Mouse (Mus musculus): ENCODE results near the gene Car5a. TPM values are rescaled to one million over a fixed set of nuclear protein-coding genes. Genes with fewer than 3 reads are reported as not detected.
A peak's percentile ranks its signal among the peaks of the same experiment; 100 is the strongest.

Gene Car5a
- total RNA-seq, 1 experiment from 2014 or later, result not detected

GRCm38 (mm10) chr8:121889317-121889716 lies 55.4 kb downstream of the Car5a start:
- ATAC-seq (replicated peaks; ENCODE audit: low read depth, poor library complexity, severe bottlenecking), result no peak

DNA sequence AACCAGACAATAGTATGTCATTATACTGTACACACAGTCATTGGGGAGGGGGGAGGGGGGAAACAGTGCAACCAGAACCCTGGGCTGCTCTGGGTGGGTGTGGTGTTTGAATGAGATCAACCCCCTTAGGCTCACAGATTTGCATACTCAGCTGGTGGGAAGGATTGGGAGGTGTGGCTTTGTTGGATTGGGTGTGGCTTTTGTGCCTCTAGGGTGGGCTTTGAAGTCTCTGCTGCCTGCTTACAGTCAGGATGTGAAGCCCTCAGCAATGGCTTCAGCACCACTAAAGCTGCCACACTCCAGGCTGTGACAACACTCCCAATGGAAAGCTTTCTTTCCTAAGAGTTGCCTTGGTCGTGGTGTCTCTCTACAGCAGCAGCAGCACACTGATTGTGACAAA lies 57.2 kb downstream of the Car5a start:
- ATAC-seq (replicated peaks; ENCODE audit: low read depth, poor library complexity, severe bottlenecking), result no peak

DNA sequence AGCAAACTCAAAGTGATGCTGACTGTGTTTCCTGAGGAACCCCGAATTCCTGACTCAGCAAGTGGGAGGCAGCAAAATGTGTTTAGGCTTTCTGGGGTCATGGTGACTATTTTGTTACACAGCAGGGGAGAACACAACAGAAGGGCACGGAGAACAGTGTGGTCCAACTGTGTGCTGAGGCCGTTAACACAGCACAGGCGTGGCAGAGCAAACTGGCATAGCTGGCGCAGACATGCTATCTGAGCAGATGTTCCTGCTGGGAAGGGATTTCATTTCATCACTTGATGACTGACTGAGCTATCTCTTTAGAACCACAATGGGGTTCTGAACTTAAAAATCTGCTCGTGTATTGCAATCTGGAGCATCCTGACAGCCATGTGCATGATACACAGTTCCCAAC lies 59.3 kb downstream of the Car5a start:
- ATAC-seq (replicated peaks; ENCODE audit: low read depth, poor library complexity, severe bottlenecking), result no peak

- no peak for ATAC-seq (replicated peaks; ENCODE audit: low read depth, poor library complexity, severe bottlenecking)
These were observed 59.7 kb downstream of the Car5a start for GRCm38 (mm10) chr8:121885001-121885400.

DNA sequence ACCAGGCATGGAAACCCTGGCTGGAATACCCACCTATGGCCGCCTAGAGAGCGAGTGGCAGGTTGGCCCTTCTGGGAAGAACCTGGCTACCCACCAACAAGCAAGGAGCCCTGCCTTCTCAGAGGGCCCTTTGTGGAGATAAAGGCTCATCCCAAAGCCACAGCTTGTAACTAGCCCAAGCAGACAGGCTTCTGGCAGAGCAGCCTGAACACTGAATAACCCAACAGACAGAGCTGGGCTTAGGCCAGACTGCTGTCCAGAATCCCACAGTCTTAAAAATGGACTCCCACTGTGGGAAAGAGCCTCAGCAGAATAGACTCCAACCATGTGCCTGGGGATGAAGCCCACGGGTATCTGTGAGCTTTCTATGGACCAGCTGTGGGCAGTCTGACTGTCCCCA lies 60.5 kb downstream of the Car5a start:
- ATAC-seq (replicated peaks; ENCODE audit: low read depth, poor library complexity, severe bottlenecking), result no peak

DNA sequence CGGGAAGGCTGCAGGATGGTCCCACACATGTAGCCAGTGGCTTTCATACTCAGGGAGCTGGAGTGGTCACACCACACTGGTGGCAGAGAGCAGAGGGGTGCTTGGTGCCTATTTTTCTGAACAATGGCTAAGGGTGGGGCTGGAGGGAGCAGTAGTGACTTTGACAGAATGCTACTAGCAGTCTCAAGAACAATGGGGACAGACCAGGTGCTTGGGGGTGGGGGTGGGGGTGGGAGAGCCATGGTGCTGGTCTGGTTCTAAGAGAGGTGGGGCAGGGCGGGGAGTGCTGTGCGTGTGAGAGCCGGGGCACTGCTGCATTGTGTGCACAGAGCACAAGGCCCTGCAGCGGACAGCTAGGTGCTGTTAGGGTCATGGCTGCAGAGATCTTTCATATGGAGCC lies 62.8 kb downstream of the Car5a start:
- no peak for ATAC-seq (replicated peaks; ENCODE audit: low read depth, poor library complexity, severe bottlenecking)

DNA sequence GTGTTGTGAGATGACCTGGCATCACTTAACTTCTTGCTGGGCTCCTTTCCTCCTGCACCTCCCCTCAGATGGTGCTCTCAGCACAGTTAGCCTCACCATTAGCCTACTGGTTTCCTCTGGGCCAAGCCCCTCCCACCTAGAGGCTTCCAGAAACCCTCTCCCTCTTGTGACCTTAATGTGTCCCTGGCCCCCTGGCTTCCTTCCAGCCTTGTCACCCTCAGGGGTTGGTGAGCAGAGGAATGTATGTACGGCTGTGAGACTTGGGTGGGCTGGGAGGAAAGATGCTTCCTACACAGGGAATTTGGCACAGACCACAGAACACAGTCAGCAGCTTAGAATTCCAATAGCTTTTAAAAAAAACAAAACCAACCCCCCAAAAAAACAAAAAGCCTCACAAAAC lies 63.9 kb downstream of the Car5a start:
- ATAC-seq (replicated peaks; ENCODE audit: low read depth, poor library complexity, severe bottlenecking), result no peak

DNA sequence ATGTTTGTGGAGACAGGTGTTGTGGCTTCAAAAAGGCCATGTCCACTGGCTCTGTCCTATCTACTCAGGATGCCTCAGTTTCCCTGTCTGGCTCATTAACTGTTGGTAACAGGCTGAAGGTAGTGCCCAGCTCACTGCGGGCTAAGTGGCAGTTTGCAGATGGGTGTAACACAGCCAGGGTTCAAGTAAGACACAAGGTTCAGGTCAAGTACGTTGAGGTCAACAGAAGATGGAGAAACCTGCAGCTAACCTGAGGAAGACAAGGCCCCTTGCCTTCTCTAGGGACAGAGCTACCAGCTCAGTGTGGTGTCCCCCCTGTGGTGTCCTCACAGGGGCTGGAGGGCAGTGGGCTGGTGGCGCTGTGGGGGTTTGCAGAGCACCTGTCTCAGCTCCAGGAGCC lies 65.0 kb downstream of the Car5a start:
- ATAC-seq (replicated peaks; ENCODE audit: low read depth, poor library complexity, severe bottlenecking), result no peak

DNA sequence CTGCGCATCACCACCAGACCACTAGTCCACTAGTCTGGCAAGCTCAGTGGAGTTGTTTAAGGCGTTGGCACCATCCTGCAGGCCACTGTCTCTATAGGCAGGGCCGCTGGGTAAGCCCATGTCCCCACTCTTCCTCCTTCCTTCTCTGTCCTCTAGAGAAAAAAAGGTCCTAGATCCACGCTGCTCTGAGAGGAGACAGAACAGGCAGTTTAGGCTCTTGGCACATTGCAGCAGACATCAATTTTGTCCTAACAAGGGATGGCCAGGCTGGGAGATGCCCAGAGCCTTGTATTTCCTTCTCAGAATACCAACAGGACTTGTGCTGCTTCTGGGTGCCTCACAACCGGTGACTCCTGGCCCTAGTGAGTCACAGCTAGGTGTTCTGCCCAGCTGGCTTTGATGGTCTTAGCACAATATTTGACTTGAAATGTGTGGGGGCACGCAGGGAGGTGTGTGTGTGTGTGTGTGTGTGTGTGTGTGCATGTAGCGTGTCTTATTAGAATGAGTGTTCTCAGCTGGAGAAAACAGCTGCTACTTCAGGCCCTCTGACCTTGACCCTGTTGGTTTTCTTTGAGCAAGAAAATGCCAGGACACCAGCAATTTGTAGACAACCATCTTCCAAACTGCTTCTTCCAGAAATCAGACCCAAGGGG lies 66.8 kb downstream of the Car5a start:
- no peak for ATAC-seq (replicated peaks; ENCODE audit: low read depth, poor library complexity, severe bottlenecking)

- ATAC-seq (replicated peaks; ENCODE audit: low read depth, poor library complexity, severe bottlenecking), result peak; percentile 76
These were observed 67.5 kb downstream of the Car5a start for GRCm38 (mm10) chr8:121877212-121877611.

- no peak for ATAC-seq (replicated peaks; ENCODE audit: low read depth, poor library complexity, severe bottlenecking)
These were observed 69.2 kb downstream of the Car5a start for GRCm38 (mm10) chr8:121875517-121875916.

- ATAC-seq (replicated peaks; ENCODE audit: low read depth, poor library complexity, severe bottlenecking), result no peak
These were observed 69.7 kb downstream of the Car5a start for GRCm38 (mm10) chr8:121875045-121875444.

DNA sequence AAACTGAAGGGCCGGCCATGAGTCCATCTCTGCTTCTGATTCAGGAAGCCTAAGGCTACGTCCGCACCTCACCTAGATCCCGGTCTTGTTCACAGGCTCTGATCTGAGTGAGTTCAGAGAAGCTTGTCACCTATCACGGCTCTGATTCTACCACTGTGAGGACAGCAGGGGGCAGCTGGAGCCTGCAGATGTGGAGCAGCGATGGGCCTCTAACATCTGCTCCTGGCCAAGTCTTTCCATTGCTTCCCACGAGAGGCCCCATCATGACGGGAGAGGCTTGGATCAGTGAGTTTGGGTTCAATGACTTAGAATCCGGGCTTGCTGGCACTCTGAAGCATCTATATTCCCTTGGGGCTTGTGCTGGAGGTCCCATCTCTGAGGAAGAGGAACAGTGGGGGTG lies 70.7 kb downstream of the Car5a start:
- ATAC-seq (replicated peaks; ENCODE audit: low read depth, poor library complexity, severe bottlenecking), result 0 out of 2 replicates have a peak, but pooled peaks have one; percentile 24

DNA sequence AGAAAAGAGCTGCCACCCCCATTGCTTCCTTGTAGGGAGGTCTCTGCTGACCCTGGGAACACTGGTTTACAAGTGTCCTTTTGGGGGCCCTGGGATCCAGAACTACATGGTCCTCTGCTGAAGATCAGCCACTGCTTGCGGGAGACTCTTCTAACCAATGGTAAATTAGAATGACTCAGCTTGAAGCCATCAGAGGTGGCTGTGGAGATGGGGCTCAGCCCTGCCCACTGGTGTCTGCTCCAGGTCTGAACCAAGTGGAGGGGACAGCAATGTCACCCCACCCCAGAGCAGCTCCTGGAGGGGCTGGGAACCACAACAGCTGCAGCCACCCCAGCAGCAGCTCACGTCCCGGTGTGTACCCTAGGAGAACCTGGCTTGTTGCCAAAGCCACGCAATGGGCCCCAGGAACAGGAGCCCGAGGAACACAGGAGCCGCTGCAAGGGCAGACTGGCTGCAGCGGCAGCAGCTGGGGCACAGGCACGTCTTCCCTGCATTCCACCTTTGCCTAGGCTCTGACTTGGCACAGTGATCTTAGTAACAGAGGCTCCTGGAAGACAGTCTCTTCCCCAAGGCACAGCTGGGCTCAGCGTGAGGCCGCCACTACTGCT lies 72.8 kb downstream of the Car5a start:
- peak; percentile 63 for ATAC-seq (replicated peaks; ENCODE audit: low read depth, poor library complexity, severe bottlenecking)

GRCm38 (mm10) chr8:121870190-121870589 lies 74.5 kb downstream of the Car5a start:
- no peak for ATAC-seq (replicated peaks; ENCODE audit: low read depth, poor library complexity, severe bottlenecking)

DNA sequence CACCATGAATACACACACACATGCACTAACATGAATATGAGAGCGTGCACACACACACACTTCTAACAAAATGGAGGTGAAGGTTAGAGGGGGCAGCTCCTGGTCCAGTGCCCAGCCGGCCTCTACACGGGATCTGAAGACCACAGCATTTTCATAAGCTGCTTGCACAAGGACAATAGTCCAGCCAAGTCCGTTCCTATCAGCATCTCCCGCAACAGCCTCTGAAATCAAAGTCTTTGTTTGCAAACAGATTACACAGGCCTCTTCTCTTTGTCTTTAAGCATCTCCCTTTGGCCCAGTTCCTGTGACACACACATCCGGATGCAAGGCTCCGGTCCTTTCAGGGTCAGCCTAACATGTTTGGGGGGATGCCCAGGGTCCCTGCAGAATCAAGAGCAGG lies 75.8 kb downstream of the Car5a start:
- ATAC-seq (replicated peaks; ENCODE audit: low read depth, poor library complexity, severe bottlenecking), result no peak

DNA sequence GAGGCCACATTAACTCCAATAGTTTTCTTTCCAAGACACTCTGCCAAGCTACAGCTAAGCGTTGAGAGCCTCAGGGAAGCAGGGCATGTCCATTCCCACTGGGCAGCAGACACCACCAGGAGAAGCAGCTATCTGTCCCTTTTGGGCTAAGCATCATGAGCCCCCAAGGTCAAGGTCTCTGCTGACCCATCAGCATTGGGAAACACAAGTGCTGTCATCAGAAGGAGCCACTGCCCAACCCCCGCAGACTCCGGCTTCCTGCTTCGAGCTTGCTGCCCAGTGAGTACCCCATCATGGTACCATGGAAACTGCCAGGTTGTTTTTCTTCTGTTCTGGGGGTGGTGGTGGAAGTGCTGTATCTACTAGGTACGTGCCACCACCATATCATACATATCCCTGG lies 76.5 kb downstream of the Car5a start:
- no peak for ATAC-seq (replicated peaks; ENCODE audit: low read depth, poor library complexity, severe bottlenecking)

Other genes with a start within 250 kb of the Car5a start
- gene Jph3, start 215.3 kb downstream of the Car5a start, total RNA-seq (2017), result not detected in 2 replicates
- 24.4 and 33.7 TPM in 2 replicates for gene Klhdc4, start 115.3 kb downstream of the Car5a start, total RNA-seq (2017)
- 27.6 and 44.5 TPM in 2 replicates for gene Slc7a5, start 37.2 kb downstream of the Car5a start, total RNA-seq (2017)
- 13.4 and 25.0 TPM in 2 replicates for gene Banp, start 4.8 kb upstream of the Car5a start, total RNA-seq (2017)